ENCODE assay signal across 19 mouse cellular contexts in the genomic region with DNA sequence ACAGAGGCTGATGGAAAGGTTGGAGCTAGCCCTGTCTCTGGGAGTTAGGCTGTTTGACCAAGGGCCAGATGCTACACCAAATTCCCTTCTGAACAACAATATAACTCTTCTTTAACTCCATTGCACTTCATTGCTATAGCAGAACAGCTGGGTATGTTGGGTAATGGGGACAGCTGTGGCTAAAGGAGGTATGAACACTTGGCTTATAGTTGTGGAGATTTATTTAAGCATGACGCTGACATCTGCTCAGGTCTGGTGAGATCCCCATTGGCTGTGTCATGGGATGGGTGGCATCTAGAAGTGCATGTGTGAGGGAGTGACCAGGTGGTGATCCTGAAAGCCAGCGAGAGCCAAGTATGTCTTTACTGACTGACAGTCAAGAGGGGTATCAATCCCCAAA.
"Had no signal": no experiment of that assay in that cellular context is flagged by ENCODE, and none has a peak within 500 bp of the region (broad histone marks: within the 10 kb centered on the region; RNA-seq: fewer than 3 reads in every experiment).

No protein-coding gene starts in this region.

- H3K9me3 ChIP-seq: liver, embryonic 13.5 days; midbrain, embryonic 12.5 days; midbrain, embryonic 15.5 days; neural tube, embryonic 12.5 days; neural tube, embryonic 15.5 days had no signal

- H3K4me1 ChIP-seq: liver, embryonic 13.5 days; midbrain, embryonic 15.5 days; neural tube, embryonic 12.5 days; neural tube, embryonic 15.5 days had no signal

- H3K4me3 ChIP-seq: left cerebral cortex, adult 2 months; liver, embryonic 13.5 days; midbrain, embryonic 12.5 days; midbrain, embryonic 15.5 days; neural tube, embryonic 12.5 days; neural tube, embryonic 15.5 days had no signal

- H3K36me3 ChIP-seq: liver, embryonic 13.5 days; midbrain, embryonic 12.5 days; midbrain, embryonic 15.5 days; neural tube, embryonic 12.5 days; neural tube, embryonic 15.5 days had no signal

- DNase-seq: kidney, adult 2 months; kidney, postnatal 10 days; kidney, postnatal 36 days; layer of hippocampus, postnatal 36 days; liver; liver, embryonic 13.5 days; lung, adult 2 months; lung, postnatal 4 days; right cerebral cortex, adult 18-20 months; right cerebral cortex, postnatal 14 days; right cerebral cortex, postnatal 4 days; thymus, postnatal 25 days had no signal

- ATAC-seq: intestine, postnatal 0 days; midbrain, embryonic 15.5 days had no signal

- H3K4me2 ChIP-seq: liver, embryonic 13.5 days; midbrain, embryonic 12.5 days; midbrain, embryonic 15.5 days; neural tube, embryonic 12.5 days; neural tube, embryonic 15.5 days had no signal

- H3K9ac ChIP-seq: liver, embryonic 13.5 days; midbrain, embryonic 12.5 days; midbrain, embryonic 15.5 days; neural tube, embryonic 12.5 days; neural tube, embryonic 15.5 days had no signal

- H3K27ac ChIP-seq: left cerebral cortex, adult 2 months; liver, embryonic 13.5 days; midbrain, embryonic 12.5 days; midbrain, embryonic 15.5 days; neural tube, embryonic 12.5 days; neural tube, embryonic 15.5 days; stomach, postnatal 0 days had no signal

- H3K27me3 ChIP-seq: liver, embryonic 13.5 days; midbrain, embryonic 12.5 days; midbrain, embryonic 15.5 days; neural tube, embryonic 12.5 days; neural tube, embryonic 15.5 days had no signal
